Mouse (Mus musculus): ENCODE results near the gene Ctnnbip1.

- TF ChIP-seq MAFK (IDR thresholded peaks at IDR 0.05; ENCODE audit: insufficient read depth, low read depth, low read length) (no peak), HCFC1 (IDR thresholded peaks at IDR 0.05; ENCODE audit: borderline replicate concordance, insufficient read depth, low read length) (no peak), ZC3H11A (IDR thresholded peaks at IDR 0.05; ENCODE audit: borderline replicate concordance, low read depth, low read length) (no peak), ZNF384 (IDR thresholded peaks at IDR 0.05; ENCODE audit: low read depth, low read length) (no peak), CHD2 (IDR thresholded peaks at IDR 0.05; ENCODE audit: low read depth, low read length) (no peak)
Observed at GRCm38 (mm10) chr4:149515706-149516105, 2.3 kb upstream of the Ctnnbip1 start.
